Mouse (Mus musculus): ENCODE data around the gene Ccnl2.

DNA sequence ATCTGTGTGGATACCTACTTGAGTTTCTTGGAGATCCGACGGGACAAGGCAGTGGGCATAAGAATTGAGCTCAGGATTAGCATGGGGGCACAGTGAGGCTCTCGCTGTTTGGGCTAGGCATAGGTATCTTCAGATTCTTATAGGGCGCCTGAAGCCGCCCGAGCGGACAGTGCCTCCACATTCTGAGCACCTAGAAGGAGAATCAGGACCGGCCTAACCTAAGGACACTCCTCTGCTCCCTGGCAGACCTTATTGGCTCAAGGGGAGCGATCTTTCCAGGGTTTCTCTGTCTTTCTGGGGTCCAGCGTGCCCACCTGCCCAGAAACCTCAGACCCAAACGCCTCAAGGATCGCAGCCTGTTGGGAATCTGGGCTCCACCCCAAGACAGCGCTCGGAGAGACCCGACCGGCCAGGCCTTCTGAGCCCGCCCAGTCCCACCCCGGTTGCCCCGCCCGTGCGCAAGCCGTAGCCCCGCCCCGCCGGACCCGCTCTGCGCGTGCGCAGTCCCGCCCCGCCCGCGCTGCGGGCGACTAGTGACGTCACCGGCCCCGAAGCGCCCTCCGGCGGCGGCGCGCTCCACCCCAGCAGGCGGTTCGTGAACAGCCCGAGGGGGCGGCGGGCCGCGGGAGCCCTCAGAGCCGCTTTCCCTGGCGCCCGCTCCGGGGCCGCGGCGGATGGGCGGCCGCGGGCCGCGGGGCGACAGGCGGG lies 34.7 kb downstream of the Ccnl2 start, which contains the start of gene Dvl1:
- TF ChIP-seq ZC3H11A (IDR thresholded peaks at IDR 0.05; ENCODE audit: borderline replicate concordance, low read depth, low read length) (no peak), MAFK (IDR thresholded peaks at IDR 0.05; ENCODE audit: insufficient read depth, low read depth, low read length) (no peak)
